Mouse (Mus musculus): ENCODE measurements around the gene Dync2li1.

GRCm38 (mm10) chr17:84687994-84688393 is 61.7 kb downstream of the Dync2li1 start:
- TF ChIP-seq CTCF (IDR thresholded peaks at IDR 0.05) (no peak), POLR2A (IDR thresholded peaks at IDR 0.05; ENCODE audit: insufficient read depth, low read depth, low read length) (no peak)

All from heart, adult 2 months (tissue).